Mouse (Mus musculus) hindbrain, embryonic 11.5 days (tissue): ENCODE measurements around the gene Mgarp. TPM values are rescaled to one million over a fixed set of nuclear protein-coding genes. Genes with fewer than 3 reads are reported as not detected.

ENCODE experiments used
- ATAC-seq: fragments of 200-750 bp; cut with Nextera tagmentation; 2 replicates; pipeline ENCODE4 v1.8.0; 2017; ENCODE audit warnings: mild to moderate bottlenecking, moderate TSS enrichment, moderate library complexity; ENCODE audit not compliant: low FRiP score
- DNase-seq: peaks from one replicate; pipeline ENCODE4 v3.0.0-alpha.2; 2015; ENCODE audit warnings: low spot score
- H3K27ac ChIP-seq: fragments of 300-500 bp; sonication (generic); 2 replicates; pipeline ENCODE4 v1.5.1; 2014; ENCODE audit warnings: mild to moderate bottlenecking, low read depth, low read length
- H3K27me3 ChIP-seq: fragments of 300-500 bp; sonication (generic); 2 replicates; pipeline ENCODE4 v1.6.1; 2014; ENCODE audit warnings: mild to moderate bottlenecking, low read length, moderate library complexity, mixed read lengths; ENCODE audit not compliant: control insufficient read depth, insufficient read depth
- H3K36me3 ChIP-seq: fragments of 300-500 bp; sonication (generic); 2 replicates; pipeline ENCODE4 v1.6.1; 2014; ENCODE audit warnings: mild to moderate bottlenecking, low read length, moderate library complexity, mixed read lengths; ENCODE audit not compliant: control insufficient read depth, insufficient read depth
- H3K4me1 ChIP-seq: fragments of 300-500 bp; sonication (generic); replicated peaks from 2 replicates; pipeline ENCODE4 v1.6.1; 2014; ENCODE audit warnings: low read length, mixed read lengths; ENCODE audit not compliant: control insufficient read depth, insufficient read depth
- H3K4me2 ChIP-seq: fragments of 300-500 bp; sonication (generic); replicated peaks from 2 replicates; pipeline ENCODE4 v1.6.1; 2014; ENCODE audit warnings: mild to moderate bottlenecking, low read depth, low read length
- H3K4me3 ChIP-seq: fragments of 300-500 bp; sonication (generic); 2 replicates; pipeline ENCODE4 v1.5.1; 2014; ENCODE audit warnings: low read depth, low read length
- H3K9ac ChIP-seq: fragments of 300-500 bp; sonication (generic); 2 replicates; pipeline ENCODE4 v1.6.1; 2014; ENCODE audit warnings: low read depth, low read length
- H3K9me3 ChIP-seq: fragments of 300-500 bp; sonication (generic); 2 replicates; pipeline ENCODE4 v1.6.1; 2016; ENCODE audit warnings: low read length; ENCODE audit not compliant: control insufficient read depth
- WGBS: fragments of 180-500 bp; shearing (Covaris S2); extraction: QIAGEN DNeasy Blood & Tissue Kit; methylation state at CpG from one replicate; pipeline ENCODE4 v1.1.7; 2014; 5-methylcytosine and 5-hydroxymethylcytosine counted together
- polyA plus RNA-seq: library from polyadenylated mRNA; unstranded; fragments of >200 nt; fragmentation: Nextera tagmentation; extraction: Ambion mirVana; gene quantifications from 2 replicates; pipeline ENCODE4 v1.2.1, GENCODE M21; 2014

The Mgarp gene
- polyA plus RNA-seq, 1 experiment from 2014 or later, result 4.0 TPM

DNA sequence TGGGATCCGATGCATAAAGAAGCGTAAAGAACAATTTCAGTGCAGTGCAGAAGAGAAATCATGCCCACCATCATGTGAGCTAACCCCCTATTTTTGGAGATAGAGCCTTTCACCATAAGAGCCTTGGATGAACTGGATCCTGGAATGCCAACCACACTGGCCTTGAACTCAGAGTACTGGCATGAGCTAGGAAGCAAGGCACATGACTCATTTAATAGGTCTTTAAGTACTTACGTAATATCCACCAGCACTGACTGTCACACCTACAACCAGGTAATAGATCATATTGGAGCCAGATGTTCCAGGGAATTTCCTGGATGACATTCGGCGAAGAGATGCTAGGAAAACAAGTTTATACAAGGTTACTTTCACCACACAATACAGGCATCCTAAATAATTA, 4.9 kb downstream of the Mgarp start:
- ATAC-seq (no peak), DNase-seq (no peak)
- H3K9me3 ChIP-seq, result no peaks in the 10 kb centered on the region
- no peak overlapping the region for H3K27ac ChIP-seq
- H3K4me3 ChIP-seq, result no peak overlapping the region
- no peak overlapping the region for H3K9ac ChIP-seq
- 94% methylated on average over 5 of the region's 5 CpGs for WGBS
- 0 out of 2 replicates have a peak, but pooled peaks cover 5% of the 10 kb centered on the region for H3K4me1 ChIP-seq
- no peak overlapping the region for H3K4me2 ChIP-seq
- H3K27me3 ChIP-seq, result peaks cover 7% of the 10 kb centered on the region; the same call in 1 of the 2 replicates
- H3K36me3 ChIP-seq, result no peaks in the 10 kb centered on the region

DNA sequence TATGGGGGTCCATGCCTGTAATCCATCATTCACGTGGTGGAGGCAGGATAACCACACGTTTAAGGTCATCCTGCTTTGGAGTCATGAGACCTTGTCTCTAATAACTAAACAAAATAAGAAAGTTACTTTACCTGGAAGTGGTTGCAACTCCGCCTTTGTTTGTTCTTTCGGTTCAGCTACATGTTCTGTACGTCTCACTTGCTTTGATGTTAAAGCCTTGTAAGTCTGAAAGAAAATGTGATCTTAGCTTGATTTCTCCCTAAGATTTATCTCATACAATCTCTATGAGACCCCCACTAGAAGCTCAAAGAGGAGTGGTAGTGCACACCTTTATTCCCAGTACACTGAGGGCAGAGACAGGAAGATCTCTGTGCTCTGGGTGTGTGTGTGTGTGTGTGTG, 5.4 kb downstream of the Mgarp start:
- 0 out of 2 replicates have a peak, but pooled peaks cover 4% of the 10 kb centered on the region for H3K27me3 ChIP-seq
- no peak overlapping the region for H3K9ac ChIP-seq
- no peak overlapping the region for H3K27ac ChIP-seq
- DNase-seq (no peak), ATAC-seq (no peak)
- 95% methylated on average over 5 of the region's 5 CpGs for WGBS
- H3K36me3 ChIP-seq, result no peaks in the 10 kb centered on the region
- H3K9me3 ChIP-seq, result no peaks in the 10 kb centered on the region
- no peak overlapping the region for H3K4me3 ChIP-seq
- H3K4me2 ChIP-seq, result no peak overlapping the region
- 0 out of 2 replicates have a peak, but pooled peaks cover 3% of the 10 kb centered on the region for H3K4me1 ChIP-seq

DNA sequence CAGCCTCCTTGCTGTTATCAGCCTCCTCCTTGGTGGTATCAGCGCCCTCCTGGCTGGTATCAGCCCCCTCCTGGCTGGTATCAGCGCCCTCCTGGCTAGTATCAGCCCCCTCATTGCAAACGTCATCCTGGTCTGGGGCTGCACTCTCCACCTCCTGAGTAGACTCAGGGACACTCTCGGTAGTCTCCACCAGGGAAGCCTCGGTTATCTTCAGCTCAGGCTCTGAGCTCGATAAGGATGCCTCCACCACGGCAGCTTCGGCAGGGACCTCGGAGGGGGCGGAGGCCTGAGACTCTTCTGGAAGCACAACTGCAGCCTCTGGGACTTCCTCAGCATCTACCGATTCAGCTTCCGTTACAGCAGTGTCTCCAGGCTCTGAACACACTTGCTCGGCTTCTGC, 7.6 kb downstream of the Mgarp start:
- H3K9ac ChIP-seq, result 0 out of 2 replicates have a peak overlapping the region, but pooled peaks have one; percentile 2
- 0 out of 2 replicates have a peak, but pooled peaks cover 3% of the 10 kb centered on the region for H3K4me1 ChIP-seq
- 6% methylated on average over 13 of the region's 13 CpGs for WGBS
- no peak overlapping the region for H3K4me3 ChIP-seq
- H3K4me2 ChIP-seq, result peak overlapping the region; percentile 26
- no peaks in the 10 kb centered on the region for H3K36me3 ChIP-seq
- no peaks in the 10 kb centered on the region for H3K9me3 ChIP-seq
- DNase-seq (peak; percentile 32), ATAC-seq (peak; percentile 43; the same call in 1 of the 2 replicates)
- no peak overlapping the region for H3K27ac ChIP-seq
- H3K27me3 ChIP-seq, result no peaks in the 10 kb centered on the region

DNA sequence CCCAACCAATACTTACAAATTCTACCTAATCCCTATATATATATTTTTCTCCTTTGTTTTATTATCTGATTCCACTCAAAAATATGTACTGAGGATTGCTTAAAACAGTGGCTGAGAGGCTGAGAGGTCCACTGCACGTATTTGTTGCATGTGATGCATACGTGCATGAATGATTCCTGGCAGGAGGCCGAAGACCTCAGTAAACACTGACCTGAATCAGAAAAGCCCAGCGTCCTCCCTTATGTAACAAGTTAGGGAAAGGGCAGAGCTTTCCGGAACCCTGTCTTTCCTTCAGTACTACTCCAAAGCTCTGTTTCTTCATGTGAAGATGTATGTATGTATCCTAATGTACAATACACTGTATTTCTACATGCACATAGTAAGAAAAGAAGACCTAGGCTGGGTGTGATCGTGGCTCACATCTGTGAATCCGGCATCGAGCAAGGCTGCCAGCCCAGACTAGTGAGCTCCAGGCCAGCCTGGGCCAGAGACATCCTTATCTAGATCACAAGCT, 8.6 kb downstream of the Mgarp start:
- Histone ChIP-seq H3K4me3 (no peak overlapping the region), H3K9ac (no peak overlapping the region), H3K4me1 (0 out of 2 replicates have a peak, but pooled peaks cover 3% of the 10 kb centered on the region), H3K27me3 (no peaks in the 10 kb centered on the region), H3K36me3 (no peaks in the 10 kb centered on the region), H3K27ac (no peak overlapping the region), H3K9me3 (no peaks in the 10 kb centered on the region), H3K4me2 (no peak overlapping the region)
- ATAC-seq, result no peak
- WGBS, result 58% methylated on average over 8 of the region's 8 CpGs
- DNase-seq, result no peak

DNA sequence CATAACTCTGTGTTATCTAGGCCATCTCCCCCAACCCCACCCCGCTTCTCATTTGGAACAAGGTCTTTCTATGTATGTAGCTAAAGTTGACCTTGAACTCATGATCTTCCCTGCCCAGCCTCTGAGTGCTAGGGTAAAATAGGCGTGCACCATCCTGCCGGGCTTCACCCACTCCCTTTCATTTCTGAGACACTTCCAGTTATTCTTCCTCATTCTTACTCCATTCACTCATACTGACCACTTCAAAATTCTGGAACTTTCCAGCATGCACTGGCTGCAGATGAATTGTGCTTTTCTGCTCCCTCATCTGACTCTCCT, 9.4 kb downstream of the Mgarp start:
- Histone ChIP-seq H3K27me3 (no peaks in the 10 kb centered on the region), H3K4me3 (no peak overlapping the region), H3K36me3 (no peaks in the 10 kb centered on the region), H3K27ac (no peak overlapping the region), H3K9ac (no peak overlapping the region), H3K9me3 (no peaks in the 10 kb centered on the region), H3K4me2 (no peak overlapping the region), H3K4me1 (0 out of 2 replicates have a peak, but pooled peaks cover 3% of the 10 kb centered on the region)
- DNase-seq, result no peak
- 90% methylated on average over 3 of the region's 3 CpGs for WGBS
- ATAC-seq, result no peak

DNA sequence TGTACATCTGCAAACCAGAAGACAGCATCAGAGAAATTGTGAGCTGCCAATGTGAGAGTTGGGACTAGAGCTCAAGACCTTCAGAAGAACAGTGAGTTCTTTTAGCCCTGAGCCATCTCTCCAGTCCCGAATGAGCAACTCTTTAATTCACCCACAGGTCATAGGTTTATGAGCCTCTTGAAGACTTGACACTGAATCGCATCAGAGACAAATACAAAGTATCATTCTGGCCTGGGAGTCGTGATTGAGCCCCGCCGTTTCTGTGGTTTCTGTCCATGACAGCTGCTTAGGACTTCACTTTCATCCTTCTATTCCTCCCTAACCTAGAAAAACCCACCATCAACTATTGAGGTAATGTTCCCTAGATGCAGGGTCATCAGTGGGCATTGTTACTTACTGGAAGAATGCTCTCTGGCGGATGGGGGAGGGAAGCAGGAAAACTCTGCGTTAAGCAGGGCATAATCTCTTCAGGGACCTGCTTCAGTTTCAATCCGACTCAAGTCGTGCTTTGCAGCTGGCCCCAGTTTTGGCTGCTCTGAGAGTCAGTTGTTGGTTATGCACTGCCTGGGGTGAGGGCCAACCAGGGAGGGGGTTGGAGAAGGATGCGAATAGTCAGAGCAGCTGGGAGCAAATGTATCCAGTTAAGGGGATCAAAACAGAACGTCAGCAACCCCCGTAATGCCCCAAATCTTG, 10.0 kb downstream of the Mgarp start:
- no peak overlapping the region for H3K4me3 ChIP-seq
- no peak overlapping the region for H3K4me2 ChIP-seq
- no peak overlapping the region for H3K27ac ChIP-seq
- ATAC-seq, result no peak
- DNase-seq, result no peak
- no peaks in the 10 kb centered on the region for H3K9me3 ChIP-seq
- 50% methylated on average over 12 of the region's 12 CpGs for WGBS
- no peak overlapping the region for H3K9ac ChIP-seq
- no peaks in the 10 kb centered on the region for H3K36me3 ChIP-seq
- 0 out of 2 replicates have a peak, but pooled peaks cover 3% of the 10 kb centered on the region for H3K4me1 ChIP-seq
- H3K27me3 ChIP-seq, result no peaks in the 10 kb centered on the region

DNA sequence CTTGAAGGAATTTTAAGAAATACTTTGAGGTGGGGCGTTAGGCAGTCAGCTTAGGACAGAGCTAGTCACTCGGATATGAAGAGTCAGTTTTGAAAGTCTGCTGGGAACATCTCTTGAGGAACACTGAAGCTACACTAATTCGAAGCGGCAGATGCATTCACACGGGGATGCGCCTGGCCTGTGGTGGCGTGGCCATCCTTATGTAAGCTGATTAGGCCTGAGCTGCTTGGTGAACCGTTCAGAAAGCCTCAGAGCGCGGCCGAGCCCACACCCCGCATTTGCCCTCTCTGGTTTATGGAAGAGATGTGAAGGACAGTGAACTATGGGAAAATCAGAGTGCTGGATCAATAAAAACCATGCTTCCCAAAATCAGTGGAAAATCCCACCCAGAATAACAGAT, 13.1 kb downstream of the Mgarp start:
- Histone ChIP-seq H3K4me1 (no peaks in the 10 kb centered on the region), H3K9ac (no peak overlapping the region), H3K36me3 (no peaks in the 10 kb centered on the region), H3K9me3 (no peaks in the 10 kb centered on the region), H3K27ac (no peak overlapping the region), H3K4me2 (no peak overlapping the region), H3K4me3 (no peak overlapping the region), H3K27me3 (no peaks in the 10 kb centered on the region)
- ATAC-seq, result no peak
- no peak for DNase-seq
- 52% methylated on average over 12 of the region's 12 CpGs for WGBS

DNA sequence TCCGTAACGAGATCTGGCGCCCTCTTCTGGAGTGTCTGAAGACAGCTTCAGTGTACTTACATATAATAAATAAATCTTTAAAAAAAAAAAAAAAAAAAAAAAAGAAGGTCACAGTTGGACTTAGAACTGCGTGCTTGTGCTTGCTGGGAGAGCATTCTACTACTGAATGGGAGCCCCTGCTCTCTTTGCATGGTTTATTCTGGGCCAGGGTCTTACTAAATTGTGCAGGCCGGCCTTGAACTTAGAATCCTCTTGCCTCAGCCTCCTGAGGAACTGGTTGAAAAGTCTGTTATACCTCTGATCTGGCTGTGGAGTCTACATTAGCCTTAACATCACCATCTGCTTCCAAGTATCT, 15.9 kb downstream of the Mgarp start:
- H3K9me3 ChIP-seq, result no peaks in the 10 kb centered on the region
- no peaks in the 10 kb centered on the region for H3K27me3 ChIP-seq
- WGBS, result 75% methylated on average over 2 of the region's 5 CpGs
- H3K27ac ChIP-seq, result no peak overlapping the region
- H3K4me1 ChIP-seq, result no peaks in the 10 kb centered on the region
- H3K9ac ChIP-seq, result no peak overlapping the region
- no peaks in the 10 kb centered on the region for H3K36me3 ChIP-seq
- no peak overlapping the region for H3K4me3 ChIP-seq
- ATAC-seq (no peak), DNase-seq (no peak)
- H3K4me2 ChIP-seq, result no peak overlapping the region
